12 mouse cellular contexts compared by ENCODE assay signal in the genomic region with DNA sequence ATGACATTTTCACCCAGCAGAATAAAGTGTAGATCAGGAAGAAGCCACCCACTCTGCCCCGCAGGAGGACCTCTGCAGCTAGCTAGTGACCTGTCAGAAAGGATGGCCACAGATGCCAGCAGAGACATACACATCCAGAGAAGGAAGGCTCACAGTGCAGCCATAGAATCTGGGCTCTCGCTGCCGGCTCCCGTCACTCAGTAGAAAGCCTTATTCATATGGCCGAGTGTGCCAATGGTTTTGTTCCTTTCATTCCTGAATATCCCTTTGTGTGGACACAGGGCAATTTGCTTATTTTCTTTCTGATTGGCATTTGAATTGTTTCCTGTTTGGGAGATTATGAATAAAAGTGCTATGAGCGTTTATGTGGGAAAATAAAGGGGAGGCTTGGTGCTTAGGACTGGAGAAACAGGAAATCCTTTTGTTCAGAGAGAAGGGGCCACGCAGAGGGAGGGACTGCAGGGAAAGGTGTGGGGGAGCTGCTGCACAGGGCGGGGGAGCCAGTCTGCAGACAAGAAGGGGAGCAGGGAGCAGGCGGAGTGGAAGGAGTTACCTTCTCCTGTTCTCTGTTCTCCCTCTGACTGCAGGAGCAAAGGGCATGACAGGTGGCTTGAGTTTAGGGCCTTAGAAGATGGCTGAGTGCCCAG. TPM values are rescaled to one million over a fixed set of nuclear protein-coding genes. Genes with fewer than 3 reads are reported as not detected.
DNase-seq lines count a peak whose midpoint lies in the region; ATAC-seq and TF ChIP-seq lines count a peak whose summit lies in the region.
"Had no signal": no experiment of that assay in that cellular context is flagged by ENCODE, and none has a peak within 500 bp of the region (broad histone marks: within the 10 kb centered on the region; RNA-seq: fewer than 3 reads in every experiment).

No protein-coding gene starts in this region.

- H3K9ac ChIP-seq in heart, postnatal 0 days (replicated peaks; ENCODE audit: low read depth, low read length): no peak overlapping the region
- H3K9ac ChIP-seq in hindbrain, embryonic 15.5 days: no peak overlapping the region
- no peak overlapping the region for H3K9ac ChIP-seq in liver, embryonic 12.5 days
- H3K9ac ChIP-seq: lung, embryonic 15.5 days had no signal

- no peaks in the 10 kb centered on the region for H3K4me1 ChIP-seq in heart, postnatal 0 days (ENCODE audit: control insufficient read depth, insufficient read depth)
- no peaks in the 10 kb centered on the region for H3K4me1 ChIP-seq in hindbrain, embryonic 15.5 days (replicated peaks)
- peaks cover 6% of the 10 kb centered on the region for H3K4me1 ChIP-seq in liver, embryonic 12.5 days
- H3K4me1 ChIP-seq: lung, embryonic 15.5 days had no signal

- H3K4me3 ChIP-seq in heart, postnatal 0 days (ENCODE audit: low read depth, low read length): no peak overlapping the region
- no peak overlapping the region for H3K4me3 ChIP-seq in hindbrain, embryonic 15.5 days
- H3K4me3 ChIP-seq in liver, embryonic 12.5 days: no peak overlapping the region
- H3K4me3 ChIP-seq: lung, embryonic 15.5 days had no signal

- H3K27ac ChIP-seq in heart, postnatal 0 days (ENCODE audit: low read depth): peak overlapping the region; percentile 8; the same call in 1 of the 2 replicates
- H3K27ac ChIP-seq in hindbrain, embryonic 15.5 days (replicated peaks): peak overlapping the region; percentile 51; the same call in 1 of the 2 replicates
- no peak overlapping the region for H3K27ac ChIP-seq in liver, embryonic 12.5 days
- H3K27ac ChIP-seq: lung, embryonic 15.5 days had no signal

- no peaks in the 10 kb centered on the region for H3K27me3 ChIP-seq in heart, postnatal 0 days (ENCODE audit: control insufficient read depth, insufficient read depth, low read length)
- no peaks in the 10 kb centered on the region for H3K27me3 ChIP-seq in hindbrain, embryonic 15.5 days
- no peaks in the 10 kb centered on the region for H3K27me3 ChIP-seq in liver, embryonic 12.5 days (replicated peaks)
- H3K27me3 ChIP-seq: lung, embryonic 15.5 days had no signal

- ATAC-seq in heart, postnatal 0 days (ENCODE audit: insufficient read depth, low read depth): no peak
- ATAC-seq in hindbrain, embryonic 15.5 days (ENCODE audit: low FRiP score, low read depth): no peak
- ATAC-seq in liver, embryonic 12.5 days: no peak
- no peak for ATAC-seq in erythroblast, adult 5-6 weeks (replicated peaks; ENCODE audit: low FRiP score, poor library complexity, severe bottlenecking)
- ATAC-seq: CD4-positive, CD25-positive, alpha-beta regulatory T cell, adult 4 months had no signal

- no peak overlapping the region for H3K4me2 ChIP-seq in heart, postnatal 0 days (ENCODE audit: low read depth, low read length)
- no peak overlapping the region for H3K4me2 ChIP-seq in hindbrain, embryonic 15.5 days
- H3K4me2 ChIP-seq in liver, embryonic 12.5 days: no peak overlapping the region
- H3K4me2 ChIP-seq: lung, embryonic 15.5 days had no signal

- peaks cover 56% of the 10 kb centered on the region for H3K36me3 ChIP-seq in heart, postnatal 0 days (replicated peaks; ENCODE audit: control insufficient read depth, insufficient read depth, low read length)
- peaks cover 38% of the 10 kb centered on the region; the same call in 1 of the 2 replicates for H3K36me3 ChIP-seq in hindbrain, embryonic 15.5 days
- H3K36me3 ChIP-seq in liver, embryonic 12.5 days: peaks cover 62% of the 10 kb centered on the region

- no peaks in the 10 kb centered on the region for H3K9me3 ChIP-seq in heart, postnatal 0 days (replicated peaks; ENCODE audit: control insufficient read depth, low read length)
- no peaks in the 10 kb centered on the region for H3K9me3 ChIP-seq in hindbrain, embryonic 15.5 days
- H3K9me3 ChIP-seq in liver, embryonic 12.5 days (replicated peaks): no peaks in the 10 kb centered on the region
- H3K9me3 ChIP-seq: lung, embryonic 15.5 days had no signal

- WGBS in heart, postnatal 0 days: 53% methylated on average over 9 of the region's 9 CpGs
- WGBS in hindbrain, embryonic 15.5 days: 38% methylated on average over 9 of the region's 9 CpGs
- WGBS in liver, embryonic 12.5 days (ENCODE audit: insufficient replicate concordance): 61% methylated on average over 9 of the region's 9 CpGs

- TF ChIP-seq EP300 in heart, postnatal 0 days (IDR thresholded peaks at IDR 0.05; ENCODE audit: low read depth): no peak

- no peak for TF ChIP-seq CTCF in heart, postnatal 0 days (IDR thresholded peaks at IDR 0.05; ENCODE audit: low read depth)

- no peak for DNase-seq in heart, postnatal 0 days (ENCODE audit: low spot score)
- no peak for DNase-seq in heart, adult 18-20 months
- peak; percentile 61 for DNase-seq in testis, postnatal 10 days (ENCODE audit: low spot score)
- no peak for DNase-seq in testis, postnatal 14 days (ENCODE audit: low spot score)
- peak; percentile 75 for DNase-seq in telencephalon, adult 2 months (ENCODE audit: low read depth, low spot score)
- DNase-seq: gastrocnemius, postnatal 14 days; kidney, adult 9 months had no signal

RNA-seq across cellular contexts. Expression of gene Osbpl7, which starts 13.0 kb away (rescaled TPM):
- 8.6 and 10.6 TPM in 2 replicates for total RNA-seq in heart, postnatal 0 days (2014; rRNA removed; ENCODE audit: low replicate concordance)
- polyA plus RNA-seq in heart, postnatal 0 days (2015; fragmentation: Nextera tagmentation; extraction: Ambion mirVana): 2.7 and 3.0 TPM in 2 replicates
- 1 to 10 TPM; 3.8 to 5.1 TPM for total RNA-seq in heart, adult 18-20 months (2021)
- polyA plus RNA-seq in hindbrain, embryonic 15.5 days (2015; fragmentation: Nextera tagmentation; extraction: Ambion mirVana): 12.1 and 12.2 TPM in 2 replicates
- polyA plus RNA-seq in liver, embryonic 12.5 days (2016; fragmentation: Nextera tagmentation; extraction: Ambion mirVana): 3.7 and 3.8 TPM in 2 replicates
- total RNA-seq in erythroblast, adult 5-6 weeks (2015; ENCODE audit: low replicate concordance): 5.6 and 7.3 TPM in 2 replicates
- 2.1 and 5.7 TPM in 2 replicates for total RNA-seq in erythroblast, adult 5-6 weeks (2017; ENCODE audit: low replicate concordance)

RNA-seq across cellular contexts. Expression of gene Mrpl10, which starts 22.0 kb away (rescaled TPM):
- total RNA-seq in heart, postnatal 0 days (2014; rRNA removed; ENCODE audit: low replicate concordance): 77.7 and 81.2 TPM in 2 replicates
- 67.0 and 67.3 TPM in 2 replicates for polyA plus RNA-seq in heart, postnatal 0 days (2015; fragmentation: Nextera tagmentation; extraction: Ambion mirVana)
- total RNA-seq in heart, adult 18-20 months (2021): 10 to 100 TPM; 92.1 to 94.8 TPM
- polyA plus RNA-seq in hindbrain, embryonic 15.5 days (2015; fragmentation: Nextera tagmentation; extraction: Ambion mirVana): 62.2 and 63.9 TPM in 2 replicates
- polyA plus RNA-seq in liver, embryonic 12.5 days (2016; fragmentation: Nextera tagmentation; extraction: Ambion mirVana): 56.7 TPM in 2 replicates
- 8.8 TPM in 2 replicates for total RNA-seq in erythroblast, adult 5-6 weeks (2015; ENCODE audit: low replicate concordance)
- 5.6 and 6.2 TPM in 2 replicates for total RNA-seq in erythroblast, adult 5-6 weeks (2017; ENCODE audit: low replicate concordance)

RNA-seq across cellular contexts. Expression of gene Lrrc46, which starts 22.2 kb away (rescaled TPM):
- 0.80 TPM in 1 of 2 replicates, not detected in the other for total RNA-seq in heart, postnatal 0 days (2014; rRNA removed; ENCODE audit: low replicate concordance)
- 0.53 and 0.65 TPM in 2 replicates for polyA plus RNA-seq in heart, postnatal 0 days (2015; fragmentation: Nextera tagmentation; extraction: Ambion mirVana)
- total RNA-seq in heart, adult 18-20 months (2021): under 1 TPM; 0.25 to 0.36 TPM
- polyA plus RNA-seq in hindbrain, embryonic 15.5 days (2015; fragmentation: Nextera tagmentation; extraction: Ambion mirVana): 3.3 and 3.6 TPM in 2 replicates
- polyA plus RNA-seq in liver, embryonic 12.5 days (2016; fragmentation: Nextera tagmentation; extraction: Ambion mirVana): 0.35 and 0.48 TPM in 2 replicates
- 6.5 TPM in 1 of 2 replicates, not detected in the other for total RNA-seq in erythroblast, adult 5-6 weeks (2015; ENCODE audit: low replicate concordance)
- total RNA-seq in erythroblast, adult 5-6 weeks (2017; ENCODE audit: low replicate concordance): 0.17 TPM in 1 of 2 replicates, not detected in the other
- total RNA-seq: gastrocnemius, postnatal 14 days had no signal
- polyA plus RNA-seq: CD4-positive, CD25-positive, alpha-beta regulatory T cell, adult 4 months had no signal

RNA-seq across cellular contexts. Expression of gene Scrn2, which starts 33.7 kb away (rescaled TPM):
- 29.3 and 31.7 TPM in 2 replicates for total RNA-seq in heart, postnatal 0 days (2014; rRNA removed; ENCODE audit: low replicate concordance)
- polyA plus RNA-seq in heart, postnatal 0 days (2015; fragmentation: Nextera tagmentation; extraction: Ambion mirVana): 16.6 and 19.0 TPM in 2 replicates
- 10 to 100 TPM; 15.4 TPM for total RNA-seq in heart, adult 18-20 months (2021)
- 14.5 and 15.1 TPM in 2 replicates for polyA plus RNA-seq in hindbrain, embryonic 15.5 days (2015; fragmentation: Nextera tagmentation; extraction: Ambion mirVana)
- 9.8 and 11.0 TPM in 2 replicates for polyA plus RNA-seq in liver, embryonic 12.5 days (2016; fragmentation: Nextera tagmentation; extraction: Ambion mirVana)
- 0.84 TPM in 1 of 2 replicates, not detected in the other for total RNA-seq in erythroblast, adult 5-6 weeks (2015; ENCODE audit: low replicate concordance)
- 2.0 and 3.1 TPM in 2 replicates for total RNA-seq in erythroblast, adult 5-6 weeks (2017; ENCODE audit: low replicate concordance)

RNA-seq across cellular contexts. Expression of gene Sp6, which starts 50.2 kb away (rescaled TPM):
- total RNA-seq in heart, postnatal 0 days (2014; rRNA removed; ENCODE audit: low replicate concordance): 0.04 and 0.19 TPM in 2 replicates
- polyA plus RNA-seq in heart, postnatal 0 days (2015; fragmentation: Nextera tagmentation; extraction: Ambion mirVana): 0.08 TPM in 1 of 2 replicates, not detected in the other
- under 1 TPM in 1 of 2 experiments, not detected in 1; 0.21 TPM for total RNA-seq in heart, adult 18-20 months (2021)
- polyA plus RNA-seq in hindbrain, embryonic 15.5 days (2015; fragmentation: Nextera tagmentation; extraction: Ambion mirVana): 0.43 and 0.62 TPM in 2 replicates
- polyA plus RNA-seq in liver, embryonic 12.5 days (2016; fragmentation: Nextera tagmentation; extraction: Ambion mirVana): 0.15 and 0.19 TPM in 2 replicates
- not detected in 2 replicates for total RNA-seq in erythroblast, adult 5-6 weeks (2015; ENCODE audit: low replicate concordance)
- total RNA-seq in erythroblast, adult 5-6 weeks (2017; ENCODE audit: low replicate concordance): not detected in 2 replicates

Comparison
In these comparisons a context has a peak if more than half of its experiments do, and no peak if none do; other contexts are left out.
1. DNase-seq: peak in testis, postnatal 10 days (single experiment) and telencephalon, adult 2 months (single experiment); none in heart, postnatal 0 days (single experiment), heart, adult 18-20 months (0 of 2) and testis, postnatal 14 days (single experiment).